Mouse (Mus musculus): ENCODE measurements around the gene Ndrg2. TPM values are rescaled to one million over a fixed set of nuclear protein-coding genes. Genes with fewer than 3 reads are reported as not detected.

Ndrg2 gene
- total RNA-seq, 2 experiments from 2014 or later: 894 to 934 TPM

DNA sequence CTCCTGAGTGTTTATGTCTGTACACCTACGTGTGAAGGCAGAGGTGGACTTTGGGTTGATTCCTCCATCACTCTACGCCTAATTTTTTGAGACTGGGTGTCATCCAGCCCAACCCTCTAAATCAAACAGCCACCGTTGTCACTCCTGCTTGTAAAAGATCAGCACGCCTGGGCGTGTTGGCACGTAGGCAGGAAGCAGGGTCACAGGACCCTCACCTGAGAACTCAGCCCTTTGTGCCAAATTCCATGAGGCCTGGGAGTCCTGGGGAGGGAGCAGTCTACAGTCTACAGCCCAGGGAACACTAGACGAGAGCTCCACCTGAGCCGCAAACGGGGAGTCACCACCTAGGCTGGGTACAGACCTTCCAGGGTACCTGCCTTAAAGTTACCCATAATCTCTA is 10.2 kb downstream of the Ndrg2 start:
- DNase-seq (ENCODE audit: low spot score in 2 of 2): no peak
- no peak overlapping the region for H3K4me3 ChIP-seq
- no peak for TF ChIP-seq CTCF (conservative IDR thresholded peaks at IDR 0.05)
- no peak overlapping the region for H3K27ac ChIP-seq

DNA sequence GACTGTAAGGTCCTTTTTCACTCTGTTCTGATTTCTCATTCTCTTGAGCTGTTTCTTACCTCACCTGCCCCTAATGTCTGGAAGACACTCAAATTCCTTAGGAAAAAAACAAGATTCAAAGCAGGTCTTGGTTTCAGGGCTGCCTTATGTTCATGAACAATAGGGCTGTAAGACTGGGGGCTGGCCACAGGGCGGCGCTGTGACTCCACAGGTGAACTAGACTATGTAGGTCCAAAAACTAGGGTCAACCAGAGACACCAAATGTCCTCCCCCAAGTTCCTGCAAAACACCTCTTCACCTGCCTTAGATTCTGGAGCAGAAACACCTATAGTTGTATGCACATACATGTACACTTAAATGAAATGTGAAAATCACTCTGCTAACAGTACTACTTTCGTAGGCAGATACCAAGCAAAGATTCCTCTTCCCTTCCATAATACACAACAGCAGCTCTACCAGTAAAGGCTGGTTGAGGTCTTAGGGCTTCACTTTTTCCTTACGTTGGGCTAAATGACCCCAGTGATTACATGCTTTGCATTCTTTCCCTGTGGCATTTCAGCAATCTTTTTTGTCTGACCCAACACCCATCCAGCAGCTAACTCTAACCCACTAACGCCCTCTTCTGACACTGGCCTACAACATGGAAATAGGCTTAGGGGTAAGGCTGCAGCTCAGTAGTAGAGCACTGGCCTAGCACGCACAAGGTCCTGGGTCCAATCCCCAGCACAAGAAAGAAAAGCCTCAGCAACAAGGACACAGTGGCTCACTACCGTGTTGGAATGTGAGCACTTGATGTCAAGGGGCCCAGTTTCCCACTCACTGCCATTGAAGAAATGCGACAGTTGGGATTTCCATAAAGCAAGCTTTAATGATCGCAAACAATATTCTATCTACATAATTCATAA is 10.9 kb downstream of the Ndrg2 start:
- H3K27ac ChIP-seq: no peak overlapping the region
- peak; percentile 61 to 86 for DNase-seq (ENCODE audit: low spot score in 2 of 2)
- peak; percentile 98 for TF ChIP-seq CTCF (conservative IDR thresholded peaks at IDR 0.05)
- H3K4me3 ChIP-seq: no peak overlapping the region

DNA sequence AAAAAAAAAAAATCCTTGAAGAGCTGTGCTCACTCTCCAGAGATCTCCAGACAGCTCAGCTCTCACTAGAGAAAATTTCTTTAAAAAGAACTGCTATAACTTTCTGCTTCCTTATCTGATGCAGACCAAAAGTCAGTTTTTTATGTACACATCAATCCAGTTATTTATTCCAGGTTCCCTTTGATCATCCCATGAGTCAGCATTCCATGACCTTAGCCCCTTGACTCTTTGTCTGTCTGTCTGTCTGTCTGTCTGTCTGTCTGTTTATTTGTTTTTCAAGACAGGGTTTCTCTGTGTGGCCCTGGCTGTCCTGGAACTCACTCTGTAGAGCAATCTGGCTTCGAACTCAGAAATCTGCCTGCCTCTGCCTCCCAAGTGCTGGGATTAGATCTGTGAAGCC is 14.6 kb downstream of the Ndrg2 start:
- TF ChIP-seq CTCF (conservative IDR thresholded peaks at IDR 0.05): no peak
- H3K27ac ChIP-seq: no peak overlapping the region
- no peak for DNase-seq (ENCODE audit: low spot score in 2 of 2)
- no peak overlapping the region for H3K4me3 ChIP-seq

DNA sequence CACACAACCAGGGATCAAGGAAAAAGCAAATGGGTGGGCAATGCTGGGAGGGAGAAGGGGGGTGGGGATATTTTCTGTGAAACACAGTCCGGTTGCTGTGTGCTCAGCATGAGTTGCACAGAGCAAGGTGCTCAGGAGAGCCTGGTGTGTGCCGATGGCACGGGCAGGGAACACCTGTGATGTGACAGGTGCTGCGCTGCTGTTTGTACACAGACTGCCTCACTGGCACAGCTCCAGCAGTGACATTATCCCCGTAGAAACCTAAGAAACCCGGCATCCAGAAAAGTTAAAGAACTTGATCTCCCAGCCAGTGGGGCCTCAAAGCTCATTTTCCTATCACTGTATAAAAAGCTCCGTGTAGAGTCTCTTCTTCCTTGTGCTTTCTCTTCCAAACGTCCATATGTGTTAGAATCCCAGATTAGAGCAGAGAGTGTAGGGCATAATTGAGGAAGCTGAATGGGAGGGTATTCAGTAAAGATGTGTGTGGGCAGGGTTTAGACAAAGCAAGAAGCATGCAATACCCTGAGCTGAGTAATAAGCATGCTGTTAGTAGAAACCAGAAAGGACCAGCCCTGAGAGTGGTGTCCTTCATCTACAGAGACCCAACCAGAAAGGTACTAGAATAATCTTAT is 17.3 kb downstream of the Ndrg2 start:
- no peak overlapping the region for H3K27ac ChIP-seq
- H3K4me3 ChIP-seq: no peak overlapping the region
- TF ChIP-seq CTCF (conservative IDR thresholded peaks at IDR 0.05): no peak
- DNase-seq (ENCODE audit: low spot score in 2 of 2): no peak

DNA sequence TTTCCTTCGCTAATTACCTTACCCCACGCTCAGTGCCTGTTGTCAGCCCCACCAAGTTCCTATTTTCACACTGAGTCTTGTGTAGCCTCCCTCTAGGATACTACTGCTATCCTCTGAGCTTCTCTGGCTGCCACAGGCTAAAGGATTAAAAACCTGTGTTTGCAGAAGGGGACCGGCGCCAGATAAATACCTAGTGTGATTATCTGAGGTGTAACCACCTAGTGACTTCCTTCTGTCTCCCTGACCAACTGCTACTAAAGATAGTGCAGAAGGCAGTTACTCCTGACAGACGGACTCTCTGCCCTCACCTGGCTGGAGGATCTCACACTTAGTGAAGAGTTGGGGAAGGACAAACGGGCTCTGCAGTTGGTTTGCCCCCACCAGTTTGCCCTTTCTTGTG is 17.9 kb downstream of the Ndrg2 start:
- no peak for TF ChIP-seq CTCF (conservative IDR thresholded peaks at IDR 0.05)
- no peak overlapping the region for H3K27ac ChIP-seq
- no peak for DNase-seq (ENCODE audit: low spot score in 2 of 2)
- H3K4me3 ChIP-seq: no peak overlapping the region

DNA sequence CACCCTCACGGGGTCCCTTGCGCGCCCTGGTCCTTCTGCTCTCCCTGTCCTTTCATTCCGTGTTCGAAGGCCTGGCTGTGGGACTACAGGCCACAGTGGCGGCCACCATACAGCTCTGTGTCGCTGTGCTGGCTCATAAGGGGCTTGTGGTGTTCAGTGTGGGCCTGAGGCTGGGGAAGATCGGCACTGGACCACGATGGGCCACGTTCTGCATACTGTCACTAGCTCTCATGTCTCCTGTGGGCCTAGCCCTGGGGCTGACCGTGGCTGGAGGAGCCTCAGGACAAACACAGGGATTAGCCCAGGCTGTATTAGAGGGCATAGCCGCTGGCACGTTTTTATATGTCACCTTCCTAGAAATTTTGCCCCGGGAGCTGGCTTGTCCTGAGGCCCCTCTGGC is 18.9 kb downstream of the Ndrg2 start:
- Histone ChIP-seq H3K4me3 (no peak overlapping the region), H3K27ac (no peak overlapping the region)
- DNase-seq (ENCODE audit: low spot score in 2 of 2): no peak
- TF ChIP-seq CTCF (conservative IDR thresholded peaks at IDR 0.05): no peak

DNA sequence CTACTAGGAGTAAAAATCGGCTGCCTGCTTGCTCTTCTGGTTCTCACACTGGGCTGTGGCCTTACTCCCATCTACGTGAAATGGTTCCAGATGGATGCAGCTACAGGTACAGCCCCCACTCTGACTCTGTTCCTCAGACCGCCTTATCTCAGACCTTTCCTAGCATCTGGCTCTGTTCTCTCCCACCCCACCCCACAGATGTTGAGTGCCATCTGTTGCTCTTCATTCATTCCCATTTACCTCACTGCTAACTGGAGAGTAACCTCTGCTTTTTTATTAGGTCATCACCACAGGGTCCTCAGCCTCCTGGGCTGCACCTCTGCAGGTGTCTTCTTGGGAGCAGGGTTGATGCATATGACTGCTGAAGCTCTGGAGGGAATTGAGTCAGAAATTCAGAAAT is 20.1 kb downstream of the Ndrg2 start:
- DNase-seq (ENCODE audit: low spot score in 2 of 2): no peak
- H3K4me3 ChIP-seq: no peak overlapping the region
- TF ChIP-seq CTCF (conservative IDR thresholded peaks at IDR 0.05): no peak
- H3K27ac ChIP-seq: no peak overlapping the region

DNA sequence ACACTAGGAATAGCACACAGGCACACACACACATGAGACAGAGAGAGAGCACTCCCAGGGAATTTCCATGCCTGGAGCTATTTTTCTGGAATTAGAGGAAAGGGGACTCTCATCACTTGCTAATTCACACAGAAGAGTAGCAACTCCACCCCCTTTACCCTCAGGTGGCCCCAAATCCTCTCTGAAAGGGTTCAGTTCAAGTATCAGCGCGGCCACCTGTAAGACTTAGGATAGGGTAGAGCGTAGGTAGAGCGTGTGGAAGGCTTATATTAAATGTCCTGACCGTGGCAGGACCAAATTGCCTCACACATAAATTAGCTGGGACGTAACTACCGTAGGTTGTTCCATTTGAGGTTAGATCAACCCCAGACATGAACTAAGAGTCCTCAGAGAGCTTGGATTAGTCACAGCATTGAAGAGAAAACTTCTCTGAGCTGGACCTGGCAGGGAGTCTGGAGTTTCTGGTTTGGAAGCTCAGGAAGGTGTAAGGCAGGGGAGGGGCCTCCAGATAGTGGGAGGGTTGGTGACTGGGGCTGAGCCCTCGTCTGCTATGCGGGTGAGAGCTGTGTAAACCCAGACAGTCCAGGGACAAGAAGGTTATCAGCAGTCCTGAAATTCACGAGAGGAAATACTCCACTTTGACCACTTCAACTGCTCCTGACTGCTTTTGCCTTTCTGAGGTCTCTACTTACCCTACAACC is 20.7 kb downstream of the Ndrg2 start:
- no peak overlapping the region for H3K27ac ChIP-seq
- no peak overlapping the region for H3K4me3 ChIP-seq
- no peak for TF ChIP-seq CTCF (conservative IDR thresholded peaks at IDR 0.05)
- no peak for DNase-seq (ENCODE audit: low spot score in 2 of 2)

DNA sequence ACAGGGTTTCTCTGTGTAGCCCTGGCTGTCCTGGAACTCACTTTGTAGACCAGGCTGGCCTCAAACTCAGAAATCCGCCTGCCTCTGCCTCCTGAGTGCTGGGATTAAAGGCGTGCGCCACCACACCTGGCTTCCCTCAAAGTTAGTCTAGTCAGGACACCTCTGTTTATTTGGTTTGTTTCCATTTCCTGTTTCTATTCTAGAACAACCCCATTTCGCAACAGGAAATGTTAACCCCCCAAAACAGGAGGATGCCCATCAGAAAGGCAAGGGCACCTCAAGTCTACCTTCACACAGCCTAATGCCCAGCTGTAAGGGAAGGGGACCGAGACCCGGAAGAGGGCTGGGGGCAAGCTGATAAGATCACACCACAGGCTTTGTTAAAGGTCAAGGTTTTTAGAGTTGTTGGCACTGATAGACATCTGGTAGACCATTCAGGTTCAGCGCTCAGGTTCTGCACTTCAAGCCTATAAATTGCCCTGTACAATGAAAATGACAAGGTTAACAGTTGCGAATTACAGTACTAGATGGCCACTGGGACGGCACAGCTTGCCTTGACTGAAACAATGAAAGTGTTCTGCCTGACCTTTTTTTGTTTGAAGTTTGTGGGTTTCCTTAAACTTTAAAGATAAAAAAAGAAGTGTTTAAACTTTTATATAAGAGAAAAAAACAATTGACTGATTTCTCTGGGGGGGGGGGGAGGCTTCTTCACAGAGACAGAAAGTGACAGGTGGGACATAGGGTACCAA is 21.6 kb downstream of the Ndrg2 start, which contains the start of gene Slc39a2:
Gene Slc39a2, plus strand, starts transcription at position 699 of the 749 bp plus-strand sequence.
- DNase-seq (ENCODE audit: low spot score in 2 of 2): no peak
- Histone ChIP-seq H3K4me3 (no peak within 1 kb of the TSS), H3K27ac (no peak within 1 kb of the TSS)
- no peak for TF ChIP-seq CTCF (conservative IDR thresholded peaks at IDR 0.05)

DNA sequence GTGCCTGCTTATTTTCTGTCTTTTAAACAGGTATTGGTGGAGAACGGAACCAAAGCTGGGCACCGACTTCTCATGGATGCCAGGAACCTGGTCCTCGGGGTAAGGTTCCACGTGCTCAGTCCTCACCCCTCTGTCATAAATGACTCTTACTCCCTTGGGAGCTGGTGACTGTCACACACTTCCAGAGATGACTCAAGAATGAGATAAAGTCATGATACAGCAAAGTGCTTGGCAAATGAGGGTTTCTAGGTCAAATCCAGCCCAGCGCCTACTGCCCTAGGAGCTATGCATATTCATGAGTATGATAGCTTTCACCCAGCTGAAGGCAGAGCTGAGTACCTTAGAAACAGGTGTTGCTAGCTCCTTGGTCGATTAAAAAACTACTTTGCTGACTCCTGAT is 24.1 kb downstream of the Ndrg2 start:
- Histone ChIP-seq H3K4me3 (no peak overlapping the region), H3K27ac (no peak overlapping the region)
- no peak for DNase-seq (ENCODE audit: low spot score in 2 of 2)
- TF ChIP-seq CTCF (conservative IDR thresholded peaks at IDR 0.05): no peak

DNA sequence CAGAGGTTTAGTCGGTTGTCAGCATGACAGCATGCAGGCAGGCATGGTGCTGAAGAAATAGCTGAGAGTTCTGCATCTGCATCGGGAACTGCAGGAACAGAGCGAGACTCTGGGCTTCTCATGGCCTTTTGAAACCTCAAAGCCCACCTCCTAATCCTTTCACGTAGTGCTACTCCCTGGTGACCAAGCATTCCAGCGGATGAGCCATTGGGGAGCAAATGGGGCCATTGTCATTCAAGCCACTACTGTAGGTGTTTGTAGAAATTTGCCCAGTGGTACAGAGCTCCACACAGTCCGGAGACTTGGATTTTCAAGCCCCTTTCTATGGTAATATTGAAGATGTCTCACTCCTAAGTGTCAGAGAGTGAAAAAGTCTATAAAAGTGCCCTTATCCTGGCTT is 27.9 kb downstream of the Ndrg2 start:
- H3K4me3 ChIP-seq: peak overlapping the region; percentile 69
- no peak for DNase-seq (ENCODE audit: low spot score in 2 of 2)
- no peak for TF ChIP-seq CTCF (conservative IDR thresholded peaks at IDR 0.05)
- no peak overlapping the region for H3K27ac ChIP-seq

DNA sequence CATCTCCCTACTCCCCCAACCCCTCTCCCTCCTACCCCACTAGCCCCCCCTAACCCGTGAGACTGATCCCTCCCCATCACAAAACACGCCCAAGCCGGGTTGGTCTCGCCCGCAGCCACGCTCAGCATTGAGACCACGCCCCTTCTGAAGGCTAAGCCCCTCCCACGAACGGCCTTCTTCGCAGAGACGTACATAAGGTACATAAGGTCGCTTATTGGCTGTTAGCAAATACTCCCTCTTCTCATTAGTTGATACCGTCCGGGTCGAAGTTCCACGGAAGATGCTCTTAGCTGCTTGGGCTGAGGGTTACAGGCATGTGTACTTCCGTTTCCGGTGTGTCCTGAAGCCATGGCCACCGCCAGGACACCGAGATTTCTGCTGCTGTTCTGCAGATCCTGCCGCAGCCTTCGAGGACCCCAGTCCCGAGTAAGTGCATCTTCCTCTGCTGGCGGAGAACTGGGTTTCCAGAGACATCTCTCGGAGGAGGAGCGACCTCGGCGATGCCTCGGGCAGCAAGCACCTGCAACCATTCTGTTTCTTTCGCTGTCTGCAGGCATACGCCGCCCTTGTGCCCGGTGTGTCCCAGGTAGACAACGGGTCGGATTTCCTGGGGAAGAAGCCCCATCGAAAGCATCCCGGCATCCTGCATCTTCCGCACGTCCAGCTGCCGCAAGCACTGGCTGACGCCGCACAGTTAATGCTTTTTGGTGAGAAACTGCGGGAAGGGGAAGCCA is 29.2 kb downstream of the Ndrg2 start, which contains the start of gene Mettl17:
Gene Mettl17, plus strand, starts transcription at position 245 of the 734 bp plus-strand sequence.
- peak within 1 kb of the TSS; percentile 79 for H3K27ac ChIP-seq
- DNase-seq (ENCODE audit: low spot score in 2 of 2): peak; percentile 89 to 95
- H3K4me3 ChIP-seq: peak within 1 kb of the TSS; percentile 69
- peak; percentile 44 for TF ChIP-seq CTCF (conservative IDR thresholded peaks at IDR 0.05)

Measured in layer of hippocampus, adult 2 months (tissue).